Mouse (Mus musculus): ENCODE results near the gene Ruvbl2. TPM values are rescaled to one million over a fixed set of nuclear protein-coding genes. Genes with fewer than 3 reads are reported as not detected.
A peak's percentile ranks its signal among the peaks of the same experiment; 100 is the strongest.
"Not testable (repeated sequence)": the region's sequence is repeated elsewhere in the genome, so short reads cannot be mapped to it uniquely, and the experiment has no call there.

The Ruvbl2 gene
- total RNA-seq, 2 experiments from 2014 or later, result 34.4 to 39.9 TPM

DNA sequence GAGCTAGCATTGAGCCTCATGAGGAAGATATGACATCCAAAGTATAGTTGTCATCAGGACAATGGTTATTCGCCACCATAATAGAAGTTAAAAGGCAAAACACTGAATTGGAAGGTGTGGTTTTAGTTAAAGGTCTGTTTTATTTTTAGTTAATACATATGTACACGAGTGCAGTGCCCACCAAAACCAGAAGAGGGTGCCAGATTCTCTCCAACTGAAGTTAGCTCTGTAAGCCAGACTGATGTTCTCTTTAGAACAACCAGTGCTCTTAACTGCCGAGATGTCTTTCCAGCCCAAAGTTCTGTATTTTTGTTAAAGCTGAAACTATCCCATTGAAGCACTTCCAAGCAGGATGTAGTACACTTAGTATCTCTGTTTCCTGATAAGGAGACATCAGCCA lies 33.0 kb upstream of the Ruvbl2 start:
- DNase-seq (ENCODE audit: extremely low spot score in 1 of 2, low spot score in 2 of 2), result peak; percentile 65 to 73
- H3K27ac ChIP-seq, result no peak overlapping the region
- peak; percentile 94 for TF ChIP-seq CTCF (IDR thresholded peaks at IDR 0.05)
- H3K4me3 ChIP-seq, result no peak overlapping the region
- intact Hi-C loops (cut with DNase I), result no loop called here

DNA sequence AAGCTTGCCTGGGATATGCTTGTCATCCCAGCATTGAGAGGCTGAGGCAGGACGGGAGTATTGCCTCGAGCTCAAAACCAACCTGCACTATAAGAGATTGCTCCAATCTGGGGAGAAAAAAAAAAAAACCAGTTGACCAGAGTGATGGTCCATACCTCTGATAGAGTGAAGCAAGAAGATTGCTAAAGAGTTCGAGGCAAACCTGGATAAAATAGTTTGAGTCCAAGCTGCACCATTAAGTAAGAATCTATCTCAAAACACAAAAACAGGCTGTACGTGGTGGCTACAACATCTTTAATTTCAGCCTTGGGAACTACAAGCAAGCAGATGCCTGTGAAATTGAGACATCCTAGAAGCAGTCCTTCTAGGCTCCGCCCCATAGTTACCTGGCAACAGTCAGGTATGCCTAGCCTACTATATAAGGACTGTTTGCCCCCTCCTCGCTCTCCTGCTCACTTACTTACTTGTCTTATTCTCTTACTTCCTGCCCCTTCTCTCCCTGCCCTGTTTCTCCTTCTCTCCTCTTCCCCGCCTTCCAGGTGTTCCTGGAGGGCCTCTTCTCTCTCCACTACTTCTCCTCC lies 29.3 kb upstream of the Ruvbl2 start:
- no peak for TF ChIP-seq CTCF (IDR thresholded peaks at IDR 0.05)
- no peak for DNase-seq (ENCODE audit: extremely low spot score in 1 of 2, low spot score in 2 of 2)
- intact Hi-C loops (cut with DNase I), result loop anchor here (2.0 to 5.0 kb wide), 2 partner anchors 122 to 215 kb away; partner anchors contain the start of gene Ntn5
- H3K27ac ChIP-seq, result peak overlapping the region; percentile 81
- peak overlapping the region; percentile 96 for H3K4me3 ChIP-seq

DNA sequence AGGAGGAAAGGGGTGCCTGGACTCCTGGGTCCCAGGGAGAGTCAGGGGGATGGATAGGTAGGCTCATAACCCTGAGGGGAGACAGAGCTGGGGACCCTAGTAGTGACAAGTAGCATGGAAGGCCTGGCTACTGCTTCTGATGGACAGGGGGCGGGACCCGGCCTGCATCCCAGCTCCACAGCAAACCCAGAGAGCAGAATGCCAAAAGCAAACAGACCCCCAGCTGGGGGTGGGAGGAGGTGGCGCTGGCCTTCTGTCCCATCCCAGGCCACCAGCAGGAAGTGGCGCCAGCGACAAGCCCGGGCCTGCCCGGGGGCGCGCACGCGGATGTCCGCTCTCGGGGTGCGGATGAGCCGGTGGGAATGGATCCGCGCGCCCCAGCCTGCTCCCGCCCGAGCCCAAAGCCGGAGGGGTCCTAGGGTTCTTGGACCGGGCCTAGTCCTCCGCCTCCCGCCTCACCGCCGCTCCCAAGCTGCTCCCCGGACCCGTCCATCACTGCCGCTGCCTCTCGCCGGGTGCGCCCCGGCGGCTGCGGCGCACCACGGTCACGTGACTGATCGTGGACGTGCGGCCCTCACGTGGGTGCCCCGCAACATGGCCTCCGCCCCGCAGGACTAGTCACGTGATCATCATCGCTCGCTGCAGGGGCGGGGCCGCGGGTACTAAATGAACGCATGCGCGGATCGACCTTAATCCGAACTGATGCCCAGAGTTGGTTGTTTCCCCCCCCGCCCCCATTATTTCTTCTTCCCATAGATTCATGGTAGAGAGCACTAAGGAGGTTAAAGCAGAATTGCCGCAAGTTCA lies 28.6 kb upstream of the Ruvbl2 start, which contains the start of gene Bax:
Gene Bax, minus strand, starts transcription at position 616 of the 807 bp plus-strand sequence.
- peak within 1 kb of the TSS; percentile 81 for H3K27ac ChIP-seq
- peak; percentile 95 to 97 for DNase-seq (ENCODE audit: extremely low spot score in 1 of 2, low spot score in 2 of 2)
- H3K4me3 ChIP-seq, result peak within 1 kb of the TSS; percentile 96
- intact Hi-C loops (cut with DNase I), result loop anchor here (2.0 to 5.0 kb wide), 2 partner anchors 122 to 216 kb away; partner anchors contain the start of gene Ntn5
- no peak; the same call in 1 of the 2 replicates for TF ChIP-seq CTCF (IDR thresholded peaks at IDR 0.05)

DNA sequence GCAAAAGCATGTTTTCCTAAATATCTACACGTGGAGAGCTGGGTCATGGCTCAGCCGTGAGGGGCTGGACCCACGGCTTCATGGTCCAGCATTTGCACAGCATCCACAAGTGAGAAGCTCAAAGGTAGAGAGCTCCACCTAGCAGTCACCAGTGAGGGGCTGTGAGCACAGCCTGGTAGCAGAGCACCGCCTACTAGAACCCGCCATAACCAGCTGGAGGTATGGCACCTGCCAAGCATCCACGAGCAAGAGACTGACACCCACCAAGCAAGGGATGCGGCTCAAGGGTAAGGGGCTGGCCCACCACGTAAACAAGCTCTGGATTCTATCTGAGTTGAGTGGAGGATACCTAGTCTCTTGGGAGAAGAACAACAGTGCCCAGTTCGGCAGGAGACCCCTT lies 27.7 kb upstream of the Ruvbl2 start:
- TF ChIP-seq CTCF (IDR thresholded peaks at IDR 0.05), result no peak; the same call in 1 of the 2 replicates
- Histone ChIP-seq H3K4me3 (peak overlapping the region; percentile 96), H3K27ac (peak overlapping the region; percentile 81; the same call in 1 of the 2 replicates)
- DNase-seq (ENCODE audit: extremely low spot score in 1 of 2, low spot score in 2 of 2), result no peak
- intact Hi-C loops (cut with DNase I), result loop anchor here (5.0 kb wide), 1 partner anchor 217 kb away; the partner anchor contains the start of gene Ntn5

DNA sequence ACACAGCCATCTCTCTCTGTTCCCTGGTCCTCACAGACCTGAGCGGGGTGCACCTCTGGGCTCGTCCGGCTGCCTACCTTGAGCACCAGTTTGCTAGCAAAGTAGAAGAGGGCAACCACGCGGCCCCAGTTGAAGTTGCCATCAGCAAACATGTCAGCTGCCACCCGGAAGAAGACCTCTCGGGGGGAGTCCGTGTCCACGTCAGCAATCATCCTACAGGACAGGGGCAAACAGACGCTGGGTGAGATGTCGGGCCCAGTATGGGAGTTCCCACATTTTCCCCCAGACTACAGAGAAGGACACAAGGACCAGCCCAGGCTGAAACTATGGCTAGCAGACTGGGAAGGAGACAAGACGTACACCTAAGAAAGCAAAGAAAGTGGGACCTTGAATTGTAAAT lies 27.2 kb upstream of the Ruvbl2 start:
- H3K27ac ChIP-seq, result no peak overlapping the region
- H3K4me3 ChIP-seq, result no peak overlapping the region
- DNase-seq (ENCODE audit: extremely low spot score in 1 of 2, low spot score in 2 of 2), result no peak
- no peak for TF ChIP-seq CTCF (IDR thresholded peaks at IDR 0.05)
- intact Hi-C loops (cut with DNase I), result loop anchor here (5.0 kb wide), 1 partner anchor 217 kb away; the partner anchor contains the start of gene Ntn5

DNA sequence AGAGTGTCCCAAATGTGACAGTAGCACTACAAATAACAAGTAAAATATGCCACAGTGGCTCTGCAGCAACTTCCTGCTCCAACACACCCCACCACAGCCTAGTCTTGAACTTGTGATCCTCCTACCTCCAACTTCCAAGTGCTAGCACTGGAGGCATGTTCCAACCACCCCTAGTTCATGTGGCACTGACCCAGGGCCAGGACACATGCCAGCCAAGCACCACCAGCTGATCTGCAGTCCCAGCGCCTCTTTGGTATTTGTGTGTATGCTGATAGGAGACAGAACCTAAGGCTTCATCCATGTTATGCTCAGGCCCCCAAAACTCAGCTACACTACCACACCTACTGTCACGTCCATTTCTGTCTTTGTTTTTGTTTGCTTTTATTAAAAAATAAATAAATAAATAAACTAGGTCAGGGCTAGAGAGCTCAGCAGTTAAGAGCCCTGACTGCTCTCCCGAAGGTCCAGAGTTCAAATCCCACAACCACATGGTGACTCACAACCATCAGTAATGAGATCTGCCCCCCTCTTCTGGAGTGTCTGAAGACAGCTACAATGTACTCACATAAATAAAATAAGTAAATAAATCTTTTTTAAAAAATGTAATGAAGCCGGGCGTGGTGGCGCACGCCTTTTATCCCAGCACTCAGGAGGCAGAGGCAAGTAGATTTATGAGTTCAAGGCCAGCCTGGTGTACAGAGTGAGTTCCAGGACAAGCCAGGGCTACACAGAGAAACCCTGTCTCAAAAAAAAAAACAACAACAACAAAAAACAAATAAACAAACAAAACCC lies 26.3 kb upstream of the Ruvbl2 start:
- Histone ChIP-seq H3K4me3 (no peak overlapping the region), H3K27ac (no peak overlapping the region)
- no peak for DNase-seq (ENCODE audit: extremely low spot score in 1 of 2, low spot score in 2 of 2)
- intact Hi-C loops (cut with DNase I), result no loop called here
- TF ChIP-seq CTCF (IDR thresholded peaks at IDR 0.05), result no peak

DNA sequence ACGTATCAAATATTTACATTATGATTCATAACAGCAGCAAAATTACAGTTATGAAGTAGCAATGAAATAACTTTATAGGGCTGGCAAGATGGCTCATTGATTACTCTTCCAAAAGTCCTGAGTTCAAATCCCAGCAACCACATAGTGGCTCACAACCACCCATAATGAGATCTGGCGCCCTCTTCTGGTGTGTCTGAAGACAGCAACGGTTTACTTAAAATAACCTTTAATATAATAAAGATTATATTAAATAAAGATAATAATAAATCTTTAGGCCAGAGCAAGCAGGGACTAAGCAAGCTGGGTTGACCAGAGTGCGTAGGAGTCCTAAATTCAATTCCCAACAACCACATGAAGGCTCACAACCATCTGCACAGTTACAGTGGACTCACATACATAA lies 25.0 kb upstream of the Ruvbl2 start:
- intact Hi-C loops (cut with DNase I); H3K27ac ChIP-seq; DNase-seq (ENCODE audit: extremely low spot score in 1 of 2, low spot score in 2 of 2); H3K4me3 ChIP-seq: not testable (repeated sequence)
- peak; percentile 52 for TF ChIP-seq CTCF (IDR thresholded peaks at IDR 0.05)

DNA sequence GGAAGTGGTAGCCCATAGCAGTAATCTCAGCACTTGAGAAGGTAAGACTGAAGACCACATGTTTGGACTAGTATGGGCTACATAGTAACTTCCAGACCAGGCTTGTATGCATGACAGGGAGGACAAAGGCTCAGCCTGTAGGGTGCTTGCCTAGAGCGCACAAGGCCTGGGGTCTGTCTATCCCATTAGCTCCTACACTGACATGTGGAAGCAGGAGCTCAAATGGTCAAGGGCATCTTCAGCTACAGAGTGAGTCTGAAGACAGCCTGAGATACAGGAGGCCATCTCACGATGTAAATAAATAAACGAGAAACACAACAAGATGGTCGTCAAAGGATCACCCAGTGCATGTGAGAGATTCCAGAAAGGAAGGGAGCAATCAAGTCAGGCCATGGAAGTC lies 24.4 kb upstream of the Ruvbl2 start:
- intact Hi-C loops (cut with DNase I), result no loop called here
- no peak for DNase-seq (ENCODE audit: extremely low spot score in 1 of 2, low spot score in 2 of 2)
- Histone ChIP-seq H3K27ac (no peak overlapping the region), H3K4me3 (no peak overlapping the region)
- no peak for TF ChIP-seq CTCF (IDR thresholded peaks at IDR 0.05)

DNA sequence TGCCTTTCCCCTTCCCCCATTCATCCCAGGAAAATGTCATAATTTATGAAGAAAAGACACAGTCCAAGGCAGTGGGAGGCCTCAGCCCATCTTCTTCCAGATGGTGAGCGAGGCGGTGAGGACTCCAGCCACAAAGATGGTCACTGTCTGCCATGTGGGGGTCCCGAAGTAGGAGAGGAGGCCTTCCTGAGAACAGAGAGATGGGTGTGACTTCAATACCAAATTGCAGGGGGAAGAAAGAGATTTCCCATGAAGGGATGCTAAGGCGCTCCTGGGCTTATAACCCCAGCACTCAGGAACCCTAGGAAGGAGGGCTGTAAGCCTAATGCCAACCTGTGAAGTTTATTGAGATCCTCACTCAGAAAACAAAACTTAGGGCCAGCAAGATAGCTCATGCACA lies 23.9 kb upstream of the Ruvbl2 start:
- Histone ChIP-seq H3K4me3 (no peak overlapping the region), H3K27ac (no peak overlapping the region)
- DNase-seq (ENCODE audit: extremely low spot score in 1 of 2, low spot score in 2 of 2), result no peak
- intact Hi-C loops (cut with DNase I), result no loop called here
- TF ChIP-seq CTCF (IDR thresholded peaks at IDR 0.05), result no peak

DNA sequence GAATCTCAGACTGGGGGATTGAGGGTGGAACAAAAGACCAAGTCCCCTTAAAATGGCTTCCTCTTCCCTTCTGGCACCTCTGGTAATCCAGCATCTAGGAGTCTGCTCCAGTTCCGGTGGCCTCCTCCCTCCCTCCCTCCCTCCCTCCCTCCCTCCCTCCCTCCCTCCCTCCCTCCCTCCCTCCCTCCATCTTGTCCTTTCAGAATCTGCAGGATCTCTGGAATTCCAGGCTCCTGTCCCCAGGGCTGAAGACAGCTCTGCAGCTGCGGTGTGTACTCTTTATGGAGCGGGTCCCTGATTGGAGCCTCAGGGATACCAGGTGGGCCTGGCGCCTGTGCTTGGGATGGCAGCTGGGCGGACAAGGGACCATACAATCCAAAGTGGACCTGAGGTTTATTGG lies 23.4 kb upstream of the Ruvbl2 start:
- Histone ChIP-seq H3K27ac (peak overlapping the region; percentile 95; the same call in 1 of the 2 replicates), H3K4me3 (no peak overlapping the region)
- DNase-seq (ENCODE audit: extremely low spot score in 1 of 2, low spot score in 2 of 2), result no peak
- TF ChIP-seq CTCF (IDR thresholded peaks at IDR 0.05), result no peak
- intact Hi-C loops (cut with DNase I), result no loop called here

DNA sequence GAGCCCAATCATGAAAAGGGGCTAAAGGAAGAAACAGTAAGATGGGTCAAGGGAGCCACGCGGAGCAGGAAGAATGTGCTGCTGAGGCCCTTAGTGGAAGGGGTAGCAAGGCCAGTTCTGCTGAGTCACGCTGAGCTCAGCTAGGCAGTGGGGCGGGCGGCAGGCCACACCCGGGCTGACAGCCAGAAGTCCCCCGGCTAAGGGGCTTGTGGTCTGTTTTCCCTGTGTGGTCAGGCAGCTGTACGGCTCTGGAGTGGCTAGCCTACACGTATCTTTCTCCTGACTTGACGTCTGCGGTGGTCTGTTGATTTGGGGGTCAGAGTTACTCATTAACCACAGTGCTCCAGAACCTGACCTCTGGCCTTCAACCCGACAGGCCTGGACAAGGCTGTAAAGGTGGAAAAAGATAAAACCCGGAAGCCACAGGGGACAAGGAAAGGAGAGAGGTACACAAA lies 23.0 kb upstream of the Ruvbl2 start:
- H3K27ac ChIP-seq, result peak overlapping the region; percentile 95
- intact Hi-C loops (cut with DNase I), result no loop called here
- TF ChIP-seq CTCF (IDR thresholded peaks at IDR 0.05), result no peak
- DNase-seq (ENCODE audit: extremely low spot score in 1 of 2, low spot score in 2 of 2), result peak in 1 of 2 experiments; percentile 34
- no peak overlapping the region for H3K4me3 ChIP-seq

All from left cerebral cortex, adult 2 months (tissue).